Mouse (Mus musculus) testis, adult 2 months (tissue): ENCODE results near the gene Spred2.

Experiments
- CTCF ChIP-seq: fragments of 200-500 bp; IDR thresholded peaks from 2 replicates; pipeline ENCODE4 v1.5.1; 2012; ENCODE audit warnings: low read depth, mild to moderate bottlenecking, inconsistent platforms, low read length, moderate library complexity; ENCODE audit not compliant: control insufficient read depth, insufficient read depth, insufficient replicate concordance
- POLR2A ChIP-seq: fragments of 200-500 bp; IDR thresholded peaks from 2 replicates; pipeline ENCODE4 v1.6.1; 2012; ENCODE audit warnings: low read depth, mild to moderate bottlenecking, inconsistent platforms, low read length, moderate library complexity; ENCODE audit not compliant: control insufficient read depth

DNA sequence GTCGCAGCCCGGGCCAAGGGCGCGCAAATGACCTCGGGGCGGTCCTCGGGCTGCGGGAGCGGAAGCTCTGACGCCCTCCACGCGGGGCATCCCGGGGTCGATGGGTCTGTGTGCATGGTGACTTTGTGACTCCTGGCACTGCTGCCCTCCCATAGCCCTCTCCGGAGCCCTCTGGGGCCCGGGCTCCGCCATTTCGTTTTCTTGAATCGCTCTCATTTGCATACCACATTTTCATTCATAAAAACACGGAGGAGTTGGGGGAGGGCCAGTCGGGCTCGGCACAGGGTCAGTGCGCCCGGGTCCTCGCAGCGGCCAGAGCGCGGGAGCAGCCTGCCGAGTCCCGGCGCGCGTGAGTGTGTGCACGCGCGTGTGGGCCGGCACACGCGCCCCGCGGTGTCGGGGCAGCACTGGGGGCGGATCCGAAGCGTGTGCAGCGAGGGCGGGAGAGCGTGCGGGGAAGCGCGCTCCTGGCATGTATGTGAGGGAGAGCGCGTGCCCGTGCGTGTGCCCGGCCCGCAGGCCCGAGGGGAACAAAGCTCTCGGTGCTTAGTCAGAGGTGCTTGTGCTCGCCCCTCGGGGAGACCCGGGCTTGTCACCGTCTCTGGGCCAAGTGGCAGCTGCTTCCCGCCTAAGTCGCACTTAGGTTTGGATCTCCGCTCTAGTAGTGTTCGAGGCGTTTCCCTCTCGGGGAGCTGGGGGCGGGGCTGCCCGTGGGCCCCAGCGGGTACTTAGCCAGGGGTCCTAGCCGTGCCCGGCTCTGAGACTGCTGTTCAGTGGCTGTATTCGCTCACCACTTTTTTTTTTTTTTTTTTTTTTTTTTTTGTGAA, 1.2 kb downstream of the Spred2 start:
- TF ChIP-seq CTCF (no peak), POLR2A (no peak)
